Mouse (Mus musculus): ENCODE measurements at regions not wholly inside any gene's neighbourhood (a gene's known extent, or its start where the extent isn't known, plus 50 kb on each side); places are given as distances from the start of the nearest gene placed in this dataset.

- TF ChIP-seq CTCF (IDR thresholded peaks at IDR 0.05; ENCODE audit: low read depth) (no peak), EP300 (IDR thresholded peaks at IDR 0.05; ENCODE audit: low read depth) (no peak)
Measured at GRCm38 (mm10) chr6:31227406-31227805, 171.1 kb upstream of the Mkln1 start.

All from liver, embryonic 14.5 days (tissue).